Mouse (Mus musculus): ENCODE measurements around the gene Egfem1. TPM values are rescaled to one million over a fixed set of nuclear protein-coding genes. Genes with fewer than 3 reads are reported as not detected.

Gene Egfem1
- polyA plus RNA-seq, 1 experiment from 2014 or later = 6.7 TPM

GRCm38 (mm10) chr3:29071315-29071714 is 10.5 kb upstream of the Egfem1 start:
- Histone ChIP-seq H3K9ac (no peak overlapping the region), H3K9me3 (ENCODE audit: control insufficient read depth, low read length) (no peaks in the 10 kb centered on the region), H3K27ac (no peak overlapping the region), H3K4me3 (replicated peaks; ENCODE audit: low read length) (no peak overlapping the region), H3K4me2 (replicated peaks) (no peak overlapping the region), H3K27me3 (ENCODE audit: control insufficient read depth, insufficient read depth, low read length) (no peaks in the 10 kb centered on the region), H3K4me1 (replicated peaks; ENCODE audit: control insufficient read depth, insufficient read depth, low read length) (0 out of 2 replicates have a peak, but pooled peaks cover 6% of the 10 kb centered on the region), H3K36me3 (replicated peaks; ENCODE audit: control insufficient read depth, insufficient read depth) (no peaks in the 10 kb centered on the region)
- 91% methylated on average over 4 of the region's 4 CpGs for WGBS
- ATAC-seq (ENCODE audit: low FRiP score) (no peak), DNase-seq (ENCODE audit: low spot score) (no peak)

- no peaks in the 10 kb centered on the region for H3K9me3 ChIP-seq (ENCODE audit: control insufficient read depth, low read length)
- no peaks in the 10 kb centered on the region for H3K36me3 ChIP-seq (replicated peaks; ENCODE audit: control insufficient read depth, insufficient read depth)
- H3K27ac ChIP-seq = 0 out of 2 replicates have a peak overlapping the region, but pooled peaks have one; percentile 15
- H3K4me1 ChIP-seq (replicated peaks; ENCODE audit: control insufficient read depth, insufficient read depth, low read length) = peaks cover 16% of the 10 kb centered on the region
- WGBS = 11% methylated on average over 13 of the region's 13 CpGs
- peak overlapping the region; percentile 94 for H3K4me2 ChIP-seq (replicated peaks)
- H3K27me3 ChIP-seq (ENCODE audit: control insufficient read depth, insufficient read depth, low read length) = no peaks in the 10 kb centered on the region
- peak; percentile 44 for DNase-seq (ENCODE audit: low spot score)
- ATAC-seq (ENCODE audit: low FRiP score) = 0 out of 2 replicates have a peak, but pooled peaks have one; percentile 34
- peak overlapping the region; percentile 62 for H3K4me3 ChIP-seq (replicated peaks; ENCODE audit: low read length)
- peak overlapping the region; percentile 56 for H3K9ac ChIP-seq
Measured at GRCm38 (mm10) chr3:29081517-29081916, 306 bp upstream of the Egfem1 start.

GRCm38 (mm10) chr3:29082296-29082995 is 623 bp downstream of the Egfem1 start:
- peak overlapping the region; percentile 94 for H3K4me2 ChIP-seq (replicated peaks)
- no peaks in the 10 kb centered on the region for H3K27me3 ChIP-seq (ENCODE audit: control insufficient read depth, insufficient read depth, low read length)
- peak overlapping the region; percentile 56 for H3K9ac ChIP-seq
- 0 out of 2 replicates have a peak overlapping the region, but pooled peaks have one; percentile 32 for H3K27ac ChIP-seq
- peak; percentile 58 for DNase-seq (ENCODE audit: low spot score)
- no peaks in the 10 kb centered on the region for H3K9me3 ChIP-seq (ENCODE audit: control insufficient read depth, low read length)
- H3K36me3 ChIP-seq (replicated peaks; ENCODE audit: control insufficient read depth, insufficient read depth) = no peaks in the 10 kb centered on the region
- H3K4me1 ChIP-seq (replicated peaks; ENCODE audit: control insufficient read depth, insufficient read depth, low read length) = peaks cover 16% of the 10 kb centered on the region
- WGBS = under 1% methylated on average over 47 of the region's 59 CpGs
- H3K4me3 ChIP-seq (replicated peaks; ENCODE audit: low read length) = peak overlapping the region; percentile 62
- ATAC-seq (ENCODE audit: low FRiP score) = peak; percentile 87

GRCm38 (mm10) chr3:29082996-29083350 is 1.1 kb downstream of the Egfem1 start:
- peak overlapping the region; percentile 56 for H3K9ac ChIP-seq
- no peaks in the 10 kb centered on the region for H3K36me3 ChIP-seq (replicated peaks; ENCODE audit: control insufficient read depth, insufficient read depth)
- H3K4me1 ChIP-seq (replicated peaks; ENCODE audit: control insufficient read depth, insufficient read depth, low read length) = peaks cover 16% of the 10 kb centered on the region
- 1% methylated on average over 12 of the region's 12 CpGs for WGBS
- peak overlapping the region; percentile 94 for H3K4me2 ChIP-seq (replicated peaks)
- H3K4me3 ChIP-seq (replicated peaks; ENCODE audit: low read length) = peak overlapping the region; percentile 62
- no peaks in the 10 kb centered on the region for H3K9me3 ChIP-seq (ENCODE audit: control insufficient read depth, low read length)
- H3K27me3 ChIP-seq (ENCODE audit: control insufficient read depth, insufficient read depth, low read length) = no peaks in the 10 kb centered on the region
- DNase-seq (ENCODE audit: low spot score) (no peak), ATAC-seq (ENCODE audit: low FRiP score) (no peak)
- H3K27ac ChIP-seq = 0 out of 2 replicates have a peak overlapping the region, but pooled peaks have one; percentile 32

DNA sequence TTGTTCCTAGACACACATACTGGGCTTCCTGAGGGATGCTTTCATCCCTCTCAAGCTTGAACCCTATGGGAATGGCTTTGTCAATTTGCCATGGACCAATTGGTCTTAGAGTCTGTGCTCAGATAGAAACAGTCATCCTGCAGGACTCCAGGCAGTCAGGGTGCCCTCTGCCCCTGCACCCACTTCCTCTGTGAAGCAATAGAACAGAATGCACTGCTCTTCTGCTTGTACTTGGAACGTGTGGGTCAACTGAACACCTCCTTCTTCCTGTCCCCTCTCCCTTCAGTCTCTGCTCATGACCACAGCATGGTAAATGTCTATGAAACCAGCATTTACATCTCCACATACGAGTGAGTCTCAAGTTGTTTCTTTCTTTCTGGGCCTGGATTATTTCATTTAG is 16.6 kb downstream of the Egfem1 start:
- no peak overlapping the region for H3K4me3 ChIP-seq (replicated peaks; ENCODE audit: low read length)
- H3K9me3 ChIP-seq (ENCODE audit: control insufficient read depth, low read length) = no peaks in the 10 kb centered on the region
- H3K36me3 ChIP-seq (replicated peaks; ENCODE audit: control insufficient read depth, insufficient read depth) = no peaks in the 10 kb centered on the region
- WGBS = 82% methylated on average over 2 of the region's 2 CpGs
- H3K4me1 ChIP-seq (replicated peaks; ENCODE audit: control insufficient read depth, insufficient read depth, low read length) = no peaks in the 10 kb centered on the region
- H3K4me2 ChIP-seq (replicated peaks) = no peak overlapping the region
- no peak overlapping the region for H3K27ac ChIP-seq
- DNase-seq (ENCODE audit: low spot score) (no peak), ATAC-seq (ENCODE audit: low FRiP score) (no peak)
- H3K9ac ChIP-seq = no peak overlapping the region
- H3K27me3 ChIP-seq (ENCODE audit: control insufficient read depth, insufficient read depth, low read length) = no peaks in the 10 kb centered on the region

- no peak for ATAC-seq (ENCODE audit: low FRiP score)
- DNase-seq (ENCODE audit: low spot score) = no peak
Measured at GRCm38 (mm10) chr3:29106016-29106723, 24.3 kb downstream of the Egfem1 start.

GRCm38 (mm10) chr3:29107134-29107533 is 25.3 kb downstream of the Egfem1 start:
- WGBS = 84% methylated on average over 1 of the region's 1 CpGs
- H3K4me1 ChIP-seq (replicated peaks; ENCODE audit: control insufficient read depth, insufficient read depth, low read length) = no peaks in the 10 kb centered on the region
- H3K9me3 ChIP-seq (ENCODE audit: control insufficient read depth, low read length) = no peaks in the 10 kb centered on the region
- H3K9ac ChIP-seq = no peak overlapping the region
- H3K27ac ChIP-seq = no peak overlapping the region
- DNase-seq (ENCODE audit: low spot score) (no peak), ATAC-seq (ENCODE audit: low FRiP score) (no peak)
- H3K4me3 ChIP-seq (replicated peaks; ENCODE audit: low read length) = no peak overlapping the region
- H3K27me3 ChIP-seq (ENCODE audit: control insufficient read depth, insufficient read depth, low read length) = no peaks in the 10 kb centered on the region
- H3K4me2 ChIP-seq (replicated peaks) = no peak overlapping the region
- H3K36me3 ChIP-seq (replicated peaks; ENCODE audit: control insufficient read depth, insufficient read depth) = no peaks in the 10 kb centered on the region

More at GRCm38 (mm10) chr3:29106016-29106723, 24.3 kb downstream of the Egfem1 start:
- Histone ChIP-seq H3K4me3 (replicated peaks; ENCODE audit: low read length) (no peak overlapping the region), H3K4me2 (replicated peaks) (no peak overlapping the region), H3K36me3 (replicated peaks; ENCODE audit: control insufficient read depth, insufficient read depth) (no peaks in the 10 kb centered on the region), H3K4me1 (replicated peaks; ENCODE audit: control insufficient read depth, insufficient read depth, low read length) (no peaks in the 10 kb centered on the region), H3K9me3 (ENCODE audit: control insufficient read depth, low read length) (no peaks in the 10 kb centered on the region), H3K27me3 (ENCODE audit: control insufficient read depth, insufficient read depth, low read length) (no peaks in the 10 kb centered on the region), H3K27ac (no peak overlapping the region), H3K9ac (no peak overlapping the region)
- WGBS = 83% methylated on average over 3 of the region's 3 CpGs

DNA sequence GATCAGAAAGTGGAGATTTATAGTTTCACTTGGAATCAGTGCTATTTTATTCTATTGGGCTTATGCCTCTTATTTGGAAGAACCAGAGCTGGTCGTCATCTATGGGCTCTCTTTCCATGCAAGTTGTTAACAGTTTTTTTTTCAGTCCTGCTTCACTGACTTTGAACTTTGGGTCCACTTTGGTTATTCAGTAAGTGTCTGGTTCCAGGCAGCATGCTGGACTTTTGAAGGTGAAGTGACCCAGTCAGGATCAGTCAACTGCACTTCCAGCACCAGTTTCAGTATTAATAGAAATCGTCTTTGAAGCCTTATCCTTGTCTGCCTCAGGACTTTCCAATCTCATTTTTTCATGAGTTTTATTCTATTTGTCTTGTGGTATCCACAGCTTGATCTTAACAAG is 28.5 kb downstream of the Egfem1 start:
- Histone ChIP-seq H3K9me3 (ENCODE audit: control insufficient read depth, low read length) (no peaks in the 10 kb centered on the region), H3K9ac (no peak overlapping the region), H3K36me3 (replicated peaks; ENCODE audit: control insufficient read depth, insufficient read depth) (no peaks in the 10 kb centered on the region), H3K27ac (no peak overlapping the region), H3K4me3 (replicated peaks; ENCODE audit: low read length) (no peak overlapping the region), H3K4me2 (replicated peaks) (no peak overlapping the region), H3K4me1 (replicated peaks; ENCODE audit: control insufficient read depth, insufficient read depth, low read length) (no peaks in the 10 kb centered on the region), H3K27me3 (ENCODE audit: control insufficient read depth, insufficient read depth, low read length) (no peaks in the 10 kb centered on the region)
- ATAC-seq (ENCODE audit: low FRiP score) = no peak
- DNase-seq (ENCODE audit: low spot score) = no peak
- 84% methylated on average over 2 of the region's 2 CpGs for WGBS

DNA sequence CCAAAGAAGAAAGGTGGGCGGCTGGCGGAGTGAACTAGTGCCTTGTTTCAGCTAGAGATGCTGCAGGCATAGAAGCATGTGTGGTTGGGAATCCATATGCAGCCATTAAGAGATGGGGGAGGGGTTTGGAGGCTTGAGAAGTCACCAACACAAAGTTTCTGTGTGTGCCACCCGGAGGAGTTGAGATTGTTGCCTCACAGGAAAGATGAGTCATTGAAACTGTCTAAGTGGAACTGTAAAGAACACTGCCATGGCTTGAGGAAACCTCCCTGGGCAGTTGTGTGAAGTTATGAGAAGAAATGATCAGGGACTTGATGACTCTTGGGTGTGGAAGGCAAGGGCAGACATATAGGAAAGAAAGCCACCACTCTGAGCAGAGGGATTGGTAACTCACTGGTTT is 32.7 kb downstream of the Egfem1 start:
- 90% methylated on average over 3 of the region's 3 CpGs for WGBS
- Histone ChIP-seq H3K9ac (no peak overlapping the region), H3K36me3 (replicated peaks; ENCODE audit: control insufficient read depth, insufficient read depth) (no peaks in the 10 kb centered on the region), H3K9me3 (ENCODE audit: control insufficient read depth, low read length) (no peaks in the 10 kb centered on the region), H3K4me3 (replicated peaks; ENCODE audit: low read length) (no peak overlapping the region), H3K4me2 (replicated peaks) (no peak overlapping the region), H3K27ac (no peak overlapping the region), H3K4me1 (replicated peaks; ENCODE audit: control insufficient read depth, insufficient read depth, low read length) (no peaks in the 10 kb centered on the region), H3K27me3 (ENCODE audit: control insufficient read depth, insufficient read depth, low read length) (no peaks in the 10 kb centered on the region)
- ATAC-seq (ENCODE audit: low FRiP score) = no peak
- no peak for DNase-seq (ENCODE audit: low spot score)

Data from hindbrain, embryonic 14.5 days (tissue).